Mouse (Mus musculus) frontal cortex, adult 2 months (tissue): ENCODE results near the gene Gpd1. TPM values are rescaled to one million over a fixed set of nuclear protein-coding genes. Genes with fewer than 3 reads are reported as not detected.
"Not testable (repeated sequence)": the region's sequence is repeated elsewhere in the genome, so short reads cannot be mapped to it uniquely, and the experiment has no call there.

Source experiments
- DNase-seq, 2 experiments: peaks; one replicate each; pipeline ENCODE4 v3.0.0; 2022; ENCODE audit warnings: low spot score in 1 of 2; ENCODE audit errors: extremely low spot score in 1 of 2
- polyA plus RNA-seq: library from polyadenylated mRNA; depleted of rRNA; stranded (reverse); fragments of >200 nt; gene quantifications from 2 replicates; pipeline ENCODE4 v1.2.3, GENCODE M21; 2012; rRNA removed

Gene Gpd1
- polyA plus RNA-seq, 1 experiment, result 52.2 TPM

DNA sequence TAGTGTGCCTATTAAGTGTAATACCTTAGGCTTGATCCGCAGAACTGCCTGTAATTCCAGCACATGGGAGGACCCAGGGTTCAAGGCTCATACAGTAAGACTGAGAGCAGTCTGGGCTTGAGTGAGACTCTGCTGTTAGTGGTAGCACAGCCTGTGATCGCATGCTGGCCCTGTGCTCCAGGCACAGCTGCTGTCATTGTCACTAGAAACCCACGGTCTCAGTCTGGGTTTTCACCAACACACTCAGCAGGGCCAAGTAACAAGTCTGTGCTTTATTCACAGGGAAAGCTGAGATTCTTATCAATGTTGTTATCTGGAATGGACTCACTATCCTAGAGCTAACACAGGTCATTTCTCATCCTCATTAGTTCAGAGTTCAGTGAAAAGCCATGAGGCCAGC is 36.9 kb downstream of the Gpd1 start:
- no peak for DNase-seq

DNA sequence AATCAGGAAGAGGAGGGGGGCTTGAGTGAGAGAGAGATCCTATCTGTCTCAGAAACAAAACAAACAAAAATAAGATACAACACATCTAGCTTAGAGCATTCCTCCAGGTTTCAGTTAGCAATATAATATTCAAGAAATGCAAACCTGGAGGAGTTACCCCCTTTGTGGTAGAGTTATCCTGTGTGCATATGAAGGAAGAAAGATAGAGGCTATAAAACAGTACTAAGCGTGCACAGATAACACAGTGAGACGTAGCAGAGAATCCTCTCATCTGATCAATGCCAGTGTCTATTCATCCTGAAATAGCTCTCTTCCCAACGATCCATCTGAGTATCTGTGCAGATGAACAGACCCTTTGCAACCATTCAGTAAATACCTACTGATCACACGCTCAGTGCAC is 50.2 kb downstream of the Gpd1 start:
- DNase-seq, result no peak

- no peak for DNase-seq
Observed at GRCm38 (mm10) chr15:99768761-99769160, 51.4 kb downstream of the Gpd1 start.

GRCm38 (mm10) chr15:99771004-99771500 is 53.7 kb downstream of the Gpd1 start:
- DNase-seq, result no peak

GRCm38 (mm10) chr15:99771601-99772276 is 54.4 kb downstream of the Gpd1 start:
- DNase-seq, result peak; percentile 5 to 56

DNA sequence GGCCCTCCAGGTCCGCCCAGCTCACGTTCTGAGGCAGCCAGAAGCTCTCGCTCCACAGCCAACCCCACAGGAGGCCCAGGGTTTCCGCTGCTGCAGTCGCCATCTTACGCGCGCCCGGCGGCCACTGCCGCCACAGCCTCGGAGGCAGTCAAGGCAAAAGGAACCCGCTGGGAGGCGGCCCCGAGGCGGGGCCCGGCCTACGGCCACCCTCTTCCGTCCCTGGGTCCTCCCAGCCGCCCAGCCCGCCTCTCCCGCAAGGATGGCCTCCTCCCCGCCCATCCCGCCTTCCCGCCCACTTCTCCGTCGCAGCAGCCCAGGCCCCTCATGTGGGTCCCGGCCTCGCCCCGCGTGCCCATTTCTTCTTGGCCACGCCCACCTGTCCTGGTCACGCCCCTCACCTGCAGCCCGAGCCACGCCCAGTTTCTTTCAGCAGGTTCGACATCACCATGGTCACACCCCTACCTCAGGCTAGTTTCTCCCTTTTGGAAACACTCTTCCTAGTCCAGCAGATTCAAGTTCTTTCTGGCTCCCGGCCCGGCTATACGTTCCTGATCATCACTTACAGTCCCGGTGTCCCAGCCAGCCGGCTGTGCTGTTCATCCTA is 55.1 kb downstream of the Gpd1 start:
- peak; percentile 50 to 79 for DNase-seq

GRCm38 (mm10) chr15:99772881-99772924 is 55.4 kb downstream of the Gpd1 start, which contains the start of gene Cers5:
Cers5 (minus strand) TSS chr15:99772885.
- not testable (repeated sequence) for DNase-seq

DNA sequence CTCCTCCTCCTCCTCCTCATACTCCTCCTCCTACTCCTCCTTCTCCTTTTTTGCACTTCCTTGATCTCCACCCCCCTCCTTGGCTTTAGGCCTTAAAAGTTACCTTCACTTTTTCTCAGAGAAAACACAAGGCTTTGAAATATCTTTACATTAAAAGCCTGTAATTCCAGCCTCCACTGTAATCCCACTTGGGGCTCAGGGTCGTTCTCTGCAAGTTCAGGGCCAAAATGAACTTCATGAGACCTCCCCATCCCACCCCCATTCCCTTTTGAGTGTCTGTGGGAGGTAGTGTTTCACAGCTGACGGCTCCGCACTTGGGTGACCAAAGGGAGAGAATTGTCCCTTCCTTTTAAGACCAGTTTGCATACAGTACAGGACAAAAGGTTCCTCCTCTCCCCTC is 55.6 kb downstream of the Gpd1 start:
- no peak for DNase-seq

Other genes with a start within 250 kb of the Gpd1 start
- 5.7 and 6.8 TPM in 2 replicates for gene Bcdin3d, start 242.8 kb upstream of the Gpd1 start, polyA plus RNA-seq
- 161 and 168 TPM in 2 replicates for gene Faim2, start 189.3 kb upstream of the Gpd1 start, polyA plus RNA-seq
- 0.08 and 0.20 TPM in 2 replicates for gene Aqp2, start 138.5 kb upstream of the Gpd1 start, polyA plus RNA-seq
- 1.2 and 1.5 TPM in 2 replicates for gene Aqp5, start 126.7 kb upstream of the Gpd1 start, polyA plus RNA-seq
- 0.56 and 0.84 TPM in 2 replicates for gene Aqp6, start 116.1 kb upstream of the Gpd1 start, polyA plus RNA-seq
- 11.8 and 13.8 TPM in 2 replicates for gene Racgap1, start 65.9 kb upstream of the Gpd1 start, polyA plus RNA-seq
- gene Asic1, start 47.1 kb upstream of the Gpd1 start, polyA plus RNA-seq, result 78.1 and 80.7 TPM in 2 replicates
- 189 and 197 TPM in 2 replicates for gene Smarcd1, start 15.4 kb upstream of the Gpd1 start, polyA plus RNA-seq
- 1.00 TPM in 1 of 2 replicates, not detected in the other for gene Gm17349, start 12.0 kb upstream of the Gpd1 start, polyA plus RNA-seq
- 218 and 238 TPM in 2 replicates for gene Cox14, start 8.1 kb downstream of the Gpd1 start, polyA plus RNA-seq
- 45.7 and 48.0 TPM in 2 replicates for gene Cers5, start 55.4 kb downstream of the Gpd1 start, polyA plus RNA-seq
- 16.4 and 17.6 TPM in 2 replicates for gene Lima1, start 157.9 kb downstream of the Gpd1 start, polyA plus RNA-seq
- gene Fam186a, start 249.5 kb downstream of the Gpd1 start, polyA plus RNA-seq, result 0.02 and 0.04 TPM in 2 replicates